Mouse (Mus musculus): Measurements from ENCODE around the gene Olfr1383. TPM values are rescaled to one million over a fixed set of nuclear protein-coding genes. Genes with fewer than 3 reads are reported as not detected.

The Olfr1383 gene
- not detected in 2 replicates for total RNA-seq (2023)

GRCm38 (mm10) chr11:49519348-49519747 is at the start of gene Olfr1383:
Olfr1383 (plus strand) TSS chr11:49519648.

GRCm38 (mm10) chr11:49488770-49489169 is 30.7 kb upstream of the Olfr1383 start, which contains the start of gene Olfr1385:
Olfr1385 (plus strand) TSS chr11:49489070.

GRCm38 (mm10) chr11:49527947-49528346 is 8.5 kb downstream of the Olfr1383 start, which contains the start of gene Olfr1382:
Olfr1382 (plus strand) TSS chr11:49528247.

GRCm38 (mm10) chr11:49543149-49543548 is 23.7 kb downstream of the Olfr1383 start, which contains the start of gene Olfr1381:
Olfr1381 (plus strand) TSS chr11:49543449.

GRCm38 (mm10) chr11:49556578-49556977 is 37.1 kb downstream of the Olfr1383 start, which contains the start of gene Olfr1380:
Olfr1380 (plus strand) TSS chr11:49556878.

Other genes with a start within 250 kb of the Olfr1383 start
- gene Olfr1393, start 241.3 kb upstream of the Olfr1383 start, total RNA-seq (2023): 0.32 TPM in 1 of 2 replicates, not detected in the other
- gene Olfr1392, start 234.4 kb upstream of the Olfr1383 start, total RNA-seq (2023): not detected in 2 replicates
- gene Olfr10, start 214.9 kb upstream of the Olfr1383 start, total RNA-seq (2023): not detected in 2 replicates
- not detected in 2 replicates for gene Olfr1391, start 196.9 kb upstream of the Olfr1383 start, total RNA-seq (2023)
- not detected in 2 replicates for gene Olfr1390, start 184.5 kb upstream of the Olfr1383 start, total RNA-seq (2023)
- gene Olfr1389, start 96.6 kb upstream of the Olfr1383 start, total RNA-seq (2023): not detected in 2 replicates
- 0.16 TPM in 2 replicates for gene Olfr1388, start 83.0 kb upstream of the Olfr1383 start, total RNA-seq (2023)
- gene Olfr1387, start 64.3 kb upstream of the Olfr1383 start, total RNA-seq (2023): not detected in 2 replicates
- gene Olfr1386, start 54.6 kb upstream of the Olfr1383 start, total RNA-seq (2023): not detected in 2 replicates
- not detected in 2 replicates for gene Olfr1385, start 30.6 kb upstream of the Olfr1383 start, total RNA-seq (2023)
- not detected in 2 replicates for gene Olfr1384, start 12.9 kb upstream of the Olfr1383 start, total RNA-seq (2023)
- gene Olfr1382, start 8.6 kb downstream of the Olfr1383 start, total RNA-seq (2023): not detected in 2 replicates
- gene Olfr1381, start 23.8 kb downstream of the Olfr1383 start, total RNA-seq (2023): not detected in 2 replicates
- gene Olfr1380, start 37.2 kb downstream of the Olfr1383 start, total RNA-seq (2023): not detected in 2 replicates
- 0.07 and 0.16 TPM in 2 replicates for gene Flt4, start 89.6 kb downstream of the Olfr1383 start, total RNA-seq (2023)
- not detected in 2 replicates for gene Scgb3a1, start 144.0 kb downstream of the Olfr1383 start, total RNA-seq (2023)
- 39.3 and 42.8 TPM in 2 replicates for gene Cnot6, start 193.1 kb downstream of the Olfr1383 start, total RNA-seq (2023)

All from neutrophil, adult 65 days (primary cell).